Mouse (Mus musculus): ENCODE results near the gene Chrm4.

Chrm4 gene

GRCm38 (mm10) chr2:91944170-91944950 is 17.3 kb downstream of the Chrm4 start:
- DNase-seq: peak; percentile 74 to 79

GRCm38 (mm10) chr2:91945483-91945882 is 18.4 kb downstream of the Chrm4 start, which contains the start of gene Gm9821:
Gene Gm9821, plus strand, starts transcription at chr2:91945703.
- no peak for DNase-seq

GRCm38 (mm10) chr2:91946836-91947235 is 19.8 kb downstream of the Chrm4 start:
- DNase-seq: no peak

- DNase-seq: no peak
Observed at GRCm38 (mm10) chr2:91947397-91948150, 20.5 kb downstream of the Chrm4 start.

- DNase-seq: no peak
Observed at GRCm38 (mm10) chr2:91948151-91948509, 21.1 kb downstream of the Chrm4 start.

- no peak for DNase-seq
Observed at GRCm38 (mm10) chr2:91948792-91949241, 21.8 kb downstream of the Chrm4 start.

- DNase-seq: no peak
Observed at GRCm38 (mm10) chr2:91949411-91950274, 22.6 kb downstream of the Chrm4 start.

GRCm38 (mm10) chr2:91950275-91951085 is 23.4 kb downstream of the Chrm4 start:
- DNase-seq: peak; percentile 53 to 72

- DNase-seq: no peak
Observed at GRCm38 (mm10) chr2:91953825-91954224, 26.8 kb downstream of the Chrm4 start.

- no peak for DNase-seq
Observed at GRCm38 (mm10) chr2:91955121-91955591, 28.1 kb downstream of the Chrm4 start.

- DNase-seq: no peak
Observed at GRCm38 (mm10) chr2:91955875-91956274, 28.8 kb downstream of the Chrm4 start.

GRCm38 (mm10) chr2:91957096-91957495 is 30.0 kb downstream of the Chrm4 start:
- peak; percentile 62 to 80 for DNase-seq

- DNase-seq: no peak
Observed at GRCm38 (mm10) chr2:91958049-91958448, 31.0 kb downstream of the Chrm4 start.

GRCm38 (mm10) chr2:91958701-91959457 is 31.8 kb downstream of the Chrm4 start:
- peak in 1 of 2 experiments; percentile 62 for DNase-seq

GRCm38 (mm10) chr2:91959544-91960410 is 32.7 kb downstream of the Chrm4 start:
- DNase-seq: no peak

GRCm38 (mm10) chr2:91960459-91960858 is 33.4 kb downstream of the Chrm4 start:
- DNase-seq: no peak

- peak in 1 of 2 experiments; percentile 55 for DNase-seq
Observed at GRCm38 (mm10) chr2:91961901-91962761, 35.1 kb downstream of the Chrm4 start.

GRCm38 (mm10) chr2:91962864-91963401 is 35.9 kb downstream of the Chrm4 start:
- peak in 1 of 2 experiments; percentile 44 for DNase-seq
